Mouse (Mus musculus): ENCODE measurements at regions not wholly inside any gene's neighbourhood (a gene's known extent, or its start where the extent isn't known, plus 50 kb on each side); places are given as distances from the start of the nearest gene placed in this dataset.

GRCm38 (mm10) chr14:97028528-97028927 is 509.6 kb upstream of the Klhl1 start:
- no peaks in the 10 kb centered on the region for H3K9me3 ChIP-seq (ENCODE audit: low read depth, low read length)
- 82% methylated on average over 4 of the region's 4 CpGs for WGBS
- DNase-seq = no peak
- TF ChIP-seq CTCF (IDR thresholded peaks at IDR 0.05; ENCODE audit: low read depth) = no peak
- no peak overlapping the region for H3K27ac ChIP-seq (ENCODE audit: low read depth)
- ATAC-seq (ENCODE audit: insufficient read depth) = no peak
- H3K36me3 ChIP-seq (ENCODE audit: insufficient read depth) = no peaks in the 10 kb centered on the region
- H3K27me3 ChIP-seq (ENCODE audit: insufficient read depth, low read length) = no peaks in the 10 kb centered on the region
- no peak overlapping the region for H3K4me3 ChIP-seq (ENCODE audit: low read depth, low read length)
- H3K4me1 ChIP-seq (ENCODE audit: insufficient read depth) = no peaks in the 10 kb centered on the region
- no peak overlapping the region for H3K9ac ChIP-seq
- no peak overlapping the region for H3K4me2 ChIP-seq

- H3K9ac ChIP-seq = no peak overlapping the region
- ATAC-seq (ENCODE audit: insufficient read depth) (peak; percentile 81), DNase-seq (peak; percentile 81)
- no peak overlapping the region for H3K27ac ChIP-seq (ENCODE audit: low read depth)
- no peaks in the 10 kb centered on the region for H3K27me3 ChIP-seq (ENCODE audit: insufficient read depth, low read length)
- no peaks in the 10 kb centered on the region for H3K4me1 ChIP-seq (ENCODE audit: insufficient read depth)
- no peak overlapping the region for H3K4me2 ChIP-seq
- no peak for TF ChIP-seq CTCF (IDR thresholded peaks at IDR 0.05; ENCODE audit: low read depth)
- H3K4me3 ChIP-seq (ENCODE audit: low read depth, low read length) = no peak overlapping the region
- no peaks in the 10 kb centered on the region for H3K36me3 ChIP-seq (ENCODE audit: insufficient read depth)
- H3K9me3 ChIP-seq (ENCODE audit: low read depth, low read length) = no peaks in the 10 kb centered on the region
- whole genome bisulfite sequencing = 38% methylated on average over 3 of the region's 3 CpGs
Measured at GRCm38 (mm10) chr14:97006294-97006693, 487.4 kb upstream of the Klhl1 start.

GRCm38 (mm10) chr14:96995081-96995480 is 476.2 kb upstream of the Klhl1 start:
- H3K27ac ChIP-seq (ENCODE audit: low read depth) = no peak overlapping the region
- no peak overlapping the region for H3K4me3 ChIP-seq (ENCODE audit: low read depth, low read length)
- no peaks in the 10 kb centered on the region for H3K36me3 ChIP-seq (ENCODE audit: insufficient read depth)
- H3K27me3 ChIP-seq (ENCODE audit: insufficient read depth, low read length) = no peaks in the 10 kb centered on the region
- DNase-seq (no peak), ATAC-seq (ENCODE audit: insufficient read depth) (no peak)
- no peaks in the 10 kb centered on the region for H3K4me1 ChIP-seq (ENCODE audit: insufficient read depth)
- no peak overlapping the region for H3K9ac ChIP-seq
- H3K9me3 ChIP-seq (ENCODE audit: low read depth, low read length) = no peaks in the 10 kb centered on the region
- no peak for TF ChIP-seq CTCF (IDR thresholded peaks at IDR 0.05; ENCODE audit: low read depth)
- WGBS = 23% methylated on average over 3 of the region's 3 CpGs
- no peak overlapping the region for H3K4me2 ChIP-seq

- no peaks in the 10 kb centered on the region for H3K36me3 ChIP-seq (ENCODE audit: insufficient read depth)
- ATAC-seq (ENCODE audit: insufficient read depth) (no peak), DNase-seq (peak; percentile 1)
- H3K4me2 ChIP-seq = no peak overlapping the region
- H3K4me3 ChIP-seq (ENCODE audit: low read depth, low read length) = no peak overlapping the region
- no peaks in the 10 kb centered on the region for H3K27me3 ChIP-seq (ENCODE audit: insufficient read depth, low read length)
- H3K9me3 ChIP-seq (ENCODE audit: low read depth, low read length) = no peaks in the 10 kb centered on the region
- no peak for TF ChIP-seq CTCF (IDR thresholded peaks at IDR 0.05; ENCODE audit: low read depth)
- H3K9ac ChIP-seq = no peak overlapping the region
- 33% methylated on average over 8 of the region's 8 CpGs for WGBS
- no peak overlapping the region for H3K27ac ChIP-seq (ENCODE audit: low read depth)
- H3K4me1 ChIP-seq (ENCODE audit: insufficient read depth) = no peaks in the 10 kb centered on the region
Measured at GRCm38 (mm10) chr14:96990542-96991162, 471.8 kb upstream of the Klhl1 start.

- no peaks in the 10 kb centered on the region for H3K9me3 ChIP-seq (ENCODE audit: low read depth, low read length)
- ATAC-seq (ENCODE audit: insufficient read depth) = no peak
- DNase-seq = no peak
- TF ChIP-seq CTCF (IDR thresholded peaks at IDR 0.05; ENCODE audit: low read depth) = no peak
- H3K4me2 ChIP-seq = no peak overlapping the region
- no peak overlapping the region for H3K27ac ChIP-seq (ENCODE audit: low read depth)
- no peaks in the 10 kb centered on the region for H3K36me3 ChIP-seq (ENCODE audit: insufficient read depth)
- H3K27me3 ChIP-seq (ENCODE audit: insufficient read depth, low read length) = no peaks in the 10 kb centered on the region
- no peak overlapping the region for H3K4me3 ChIP-seq (ENCODE audit: low read depth, low read length)
- H3K9ac ChIP-seq = no peak overlapping the region
- no peaks in the 10 kb centered on the region for H3K4me1 ChIP-seq (ENCODE audit: insufficient read depth)
- WGBS = 74% methylated on average over 5 of the region's 5 CpGs
Measured at GRCm38 (mm10) chr14:96963074-96963447, 444.2 kb upstream of the Klhl1 start.

- H3K9me3 ChIP-seq (ENCODE audit: low read depth, low read length) = no peaks in the 10 kb centered on the region
- WGBS = 38% methylated on average over 8 of the region's 8 CpGs
- H3K27me3 ChIP-seq (ENCODE audit: insufficient read depth, low read length) = no peaks in the 10 kb centered on the region
- no peak overlapping the region for H3K4me2 ChIP-seq
- H3K4me3 ChIP-seq (ENCODE audit: low read depth, low read length) = no peak overlapping the region
- no peak overlapping the region for H3K9ac ChIP-seq
- ATAC-seq (ENCODE audit: insufficient read depth) (no peak), DNase-seq (peak; percentile 80)
- peak; percentile 62 for TF ChIP-seq CTCF (IDR thresholded peaks at IDR 0.05; ENCODE audit: low read depth)
- H3K4me1 ChIP-seq (ENCODE audit: insufficient read depth) = no peaks in the 10 kb centered on the region
- H3K36me3 ChIP-seq (ENCODE audit: insufficient read depth) = no peaks in the 10 kb centered on the region
- H3K27ac ChIP-seq (ENCODE audit: low read depth) = no peak overlapping the region
Measured at GRCm38 (mm10) chr14:96962426-96963073, 443.6 kb upstream of the Klhl1 start.

GRCm38 (mm10) chr14:96956115-96956514 is 437.2 kb upstream of the Klhl1 start:
- ATAC-seq (ENCODE audit: insufficient read depth) = no peak
- no peak overlapping the region for H3K9ac ChIP-seq
- no peaks in the 10 kb centered on the region for H3K27me3 ChIP-seq (ENCODE audit: insufficient read depth, low read length)
- H3K9me3 ChIP-seq (ENCODE audit: low read depth, low read length) = no peaks in the 10 kb centered on the region
- H3K27ac ChIP-seq (ENCODE audit: low read depth) = no peak overlapping the region
- no peaks in the 10 kb centered on the region for H3K36me3 ChIP-seq (ENCODE audit: insufficient read depth)
- no peak overlapping the region for H3K4me3 ChIP-seq (ENCODE audit: low read depth, low read length)
- WGBS = 71% methylated on average over 4 of the region's 4 CpGs
- no peak for TF ChIP-seq CTCF (IDR thresholded peaks at IDR 0.05; ENCODE audit: low read depth)
- H3K4me1 ChIP-seq (ENCODE audit: insufficient read depth) = no peaks in the 10 kb centered on the region
- H3K4me2 ChIP-seq = no peak overlapping the region
- no peak for DNase-seq

All from lung, embryonic 14.5 days (tissue).